Mouse (Mus musculus) ES-E14 (cell line): Measurements from ENCODE around the gene Samd4.

ENCODE experiments used
- ZC3H11A ChIP-seq: IDR thresholded peaks from 2 replicates; pipeline ENCODE4 v1.6.1; 2012; ENCODE audit warnings: low read depth, mild to moderate bottlenecking, inconsistent platforms, low read length, borderline replicate concordance
- ZNF384 ChIP-seq: IDR thresholded peaks from 2 replicates; pipeline ENCODE4 v1.6.1; 2012; ENCODE audit warnings: low read depth, low read length, inconsistent platforms

- no peak for TF ChIP-seq ZNF384
- no peak for TF ChIP-seq ZC3H11A
Measured at GRCm38 (mm10) chr14:47041699-47042098, 159.0 kb downstream of the Samd4 start.
